Mouse (Mus musculus): ENCODE measurements around the gene Tmtc2.

DNA sequence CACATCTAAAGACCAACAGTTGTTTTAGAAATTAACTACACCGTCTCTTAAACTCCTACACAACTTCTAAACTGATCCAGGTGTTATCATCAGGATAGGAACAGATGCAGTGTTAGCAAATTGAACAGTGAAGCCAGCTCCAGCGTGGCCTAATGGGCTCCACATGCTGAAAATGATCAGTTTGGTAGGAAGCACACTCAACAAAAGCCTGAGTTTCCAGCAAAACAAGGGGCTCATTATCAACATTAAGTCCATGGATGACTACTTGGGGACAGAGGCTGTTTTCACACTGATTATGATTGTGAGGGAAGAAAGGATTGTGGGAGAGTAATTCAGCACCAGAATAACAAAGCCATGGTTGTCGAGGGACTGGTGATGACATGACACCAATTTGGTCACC is 143.4 kb downstream of the Tmtc2 start:
- TF ChIP-seq CTCF (IDR thresholded peaks at IDR 0.05; ENCODE audit: low read depth), result no peak
- TF ChIP-seq EP300 (optimal IDR thresholded peaks at IDR 0.05), result no peak

Data from stomach, postnatal 0 days (tissue).